Mouse (Mus musculus): Measurements from ENCODE around the gene Fam171a2.

DNA sequence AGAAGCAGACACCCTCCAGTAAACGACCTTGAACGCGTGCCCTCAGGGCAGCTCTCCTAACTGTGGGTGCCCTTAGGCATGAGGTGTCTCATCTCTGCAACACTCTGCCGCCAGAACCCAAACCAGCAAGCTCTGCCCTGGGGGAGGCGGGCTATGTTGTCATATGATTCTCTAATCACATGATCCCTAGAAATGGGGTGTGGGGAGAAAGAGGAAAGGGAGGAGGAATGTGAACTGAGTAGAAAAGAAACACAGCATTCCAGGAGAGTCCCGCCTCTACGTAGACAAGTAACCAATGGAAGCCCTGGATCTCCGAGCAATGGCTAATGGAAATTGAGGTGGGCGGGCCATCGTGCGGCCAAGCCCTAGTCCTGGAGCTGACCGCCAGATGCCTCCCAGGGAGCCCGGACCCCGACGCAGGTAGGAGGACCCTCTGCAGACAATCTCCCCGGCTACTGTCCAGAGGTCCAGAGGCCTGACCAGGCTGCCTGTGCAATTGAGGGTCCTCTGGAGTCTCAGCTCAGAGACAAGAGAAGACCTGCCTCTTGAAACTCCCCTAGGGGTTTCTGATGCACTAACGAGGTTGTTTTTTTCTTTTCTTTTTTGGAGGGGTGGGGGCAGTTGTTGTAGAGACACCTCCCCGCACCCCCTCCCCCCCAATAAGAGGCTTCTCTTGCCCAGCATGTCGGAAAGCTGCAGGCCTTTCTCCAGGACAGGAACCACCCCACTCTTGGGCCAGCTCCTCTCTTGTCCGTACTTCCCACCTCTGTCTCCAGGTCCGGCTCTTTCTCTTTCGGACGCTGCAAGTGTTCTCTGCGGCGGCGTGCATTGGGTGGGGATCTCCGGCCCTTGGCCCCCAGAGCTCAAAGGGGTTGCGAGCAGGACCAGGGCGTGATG is 17.1 kb downstream of the Fam171a2 start, which contains the start of gene Grn:
- TF ChIP-seq CTCF (IDR thresholded peaks at IDR 0.05) (no peak), EP300 (IDR thresholded peaks at IDR 0.05) (peak; percentile 75)

Measured in lung, postnatal 0 days (tissue).